Mouse (Mus musculus) CH12.LX (cell line): Measurements from ENCODE around the gene Tm4sf19. TPM values are rescaled to one million over a fixed set of nuclear protein-coding genes. Genes with fewer than 3 reads are reported as not detected.

Experiments used
- DNase-seq: peaks from one replicate; pipeline ENCODE4 v3.0.0-alpha.2; 2013; ENCODE audit errors: extremely low read depth
- H3K27ac ChIP-seq: 2 replicates; pipeline ENCODE4 v1.5.1; 2012; ENCODE audit warnings: low read depth, mild to moderate bottlenecking, control low read depth, moderate library complexity; ENCODE audit not compliant: insufficient read depth
- H3K27me3 ChIP-seq: replicated peaks from 2 replicates; pipeline ENCODE3; 2012; ENCODE audit warnings: inconsistent platforms
- H3K36me3 ChIP-seq, 2 experiments: replicated peaks in 1 of 2; 2 replicates each; pipeline versions ENCODE3 to v1.6.1; 2012; ENCODE audit warnings: inconsistent platforms in 1 of 2, low read length in 1 of 2, mild to moderate bottlenecking in 1 of 2, mixed read lengths in 1 of 2, moderate library complexity in 1 of 2; ENCODE audit not compliant: control insufficient read depth in 1 of 2, insufficient read depth in 1 of 2
- H3K4me1 ChIP-seq, 2 experiments: 2 replicates each; pipeline ENCODE4 v1.6.1; 2012; ENCODE audit warnings: inconsistent platforms in 1 of 2, moderate library complexity in 1 of 2; ENCODE audit not compliant: insufficient read depth in 2 of 2, control insufficient read depth in 1 of 2
- H3K4me2 ChIP-seq: 2 replicates; pipeline ENCODE4 v1.6.1; 2012; ENCODE audit warnings: low read depth, mild to moderate bottlenecking, control low read depth; ENCODE audit not compliant: poor library complexity, insufficient read depth, severe bottlenecking
- H3K4me3 ChIP-seq, 3 experiments: fragments of 150-350 bp in 1 of 3; sonication (generic) in 1 of 3; replicated peaks in 1 of 3; 2 replicates each; pipeline versions ENCODE3 to v1.5.1; 2011 to 2012; ENCODE audit warnings: low read depth in 2 of 3, low read length in 2 of 3, mild to moderate bottlenecking in 2 of 3, moderate library complexity in 2 of 3, control low read depth in 1 of 3, improper control_type of control experiment in 1 of 3, inconsistent platforms in 1 of 3, mixed read lengths in 1 of 3; ENCODE audit not compliant: poor library complexity in 1 of 3
- H3K79me2 ChIP-seq: replicated peaks from 2 replicates; pipeline ENCODE4 v1.6.1; 2012; ENCODE audit warnings: mild to moderate bottlenecking, moderate library complexity; ENCODE audit not compliant: control insufficient read depth, poor library complexity, insufficient read depth, severe bottlenecking; ENCODE audit errors: extremely low read depth
- H3K9ac ChIP-seq: 2 replicates; pipeline ENCODE4 v1.6.1; 2012; ENCODE audit warnings: low read depth, mild to moderate bottlenecking, control low read depth, moderate library complexity; ENCODE audit not compliant: insufficient read depth
- H3K9me3 ChIP-seq: replicated peaks from 2 replicates; pipeline ENCODE3; 2012; ENCODE audit warnings: low read length, inconsistent platforms, mixed read lengths
- BHLHE40 ChIP-seq: IDR thresholded peaks from 2 replicates; pipeline ENCODE4 v1.6.1; 2011; ENCODE audit warnings: mild to moderate bottlenecking, low read depth, low read length, improper control_type of control experiment
- CHD1 ChIP-seq: IDR thresholded peaks from 2 replicates; pipeline ENCODE4 v1.6.1; 2012; ENCODE audit warnings: low read depth, low read length, improper control_type of control experiment, inconsistent platforms
- ELF1 ChIP-seq: IDR thresholded peaks from 2 replicates; pipeline ENCODE4 v1.6.1; 2014; ENCODE audit warnings: low read depth, mild to moderate bottlenecking, inconsistent platforms, low read length, improper control_type of control experiment
- GABPA ChIP-seq: IDR thresholded peaks from 2 replicates; pipeline ENCODE4 v1.6.1; 2012; ENCODE audit warnings: low read depth, low read length, improper control_type of control experiment, inconsistent platforms; ENCODE audit not compliant: insufficient replicate concordance
- IRF4 ChIP-seq: IDR thresholded peaks from 2 replicates; pipeline ENCODE4 v1.6.1; 2014; ENCODE audit warnings: low read depth, mild to moderate bottlenecking, inconsistent platforms, low read length, improper control_type of control experiment
- JUND ChIP-seq: conservative IDR thresholded peaks from 2 replicates; pipeline ENCODE4 v1.6.1; 2011; ENCODE audit warnings: low read depth, low read length, improper control_type of control experiment
- KAT2A ChIP-seq: IDR thresholded peaks from 2 replicates; pipeline ENCODE4 v1.6.1; 2012; ENCODE audit warnings: low read length, improper control_type of control experiment, inconsistent platforms; ENCODE audit not compliant: insufficient replicate concordance
- MAFK ChIP-seq: IDR thresholded peaks from 2 replicates; pipeline ENCODE4 v1.6.1; 2011; ENCODE audit warnings: low read length, improper control_type of control experiment; ENCODE audit not compliant: insufficient replicate concordance
- MXI1 ChIP-seq: IDR thresholded peaks from 2 replicates; pipeline ENCODE4 v1.6.1; 2011; ENCODE audit warnings: mild to moderate bottlenecking, low read depth, low read length, improper control_type of control experiment
- NRF1 ChIP-seq: IDR thresholded peaks from 2 replicates; pipeline ENCODE4 v1.6.1; 2014; ENCODE audit warnings: low read depth, mild to moderate bottlenecking, inconsistent platforms, low read length, improper control_type of control experiment, moderate library complexity
- PAX5 ChIP-seq: IDR thresholded peaks from 2 replicates; pipeline ENCODE4 v1.6.1; 2012; ENCODE audit warnings: low read length, inconsistent platforms, mixed read lengths
- POLR2A ChIP-seq: IDR thresholded peaks from 2 replicates; pipeline ENCODE4 v1.6.1; 2011; ENCODE audit warnings: low read depth, mild to moderate bottlenecking, improper control_type of control experiment, low read length
- POLR2AphosphoS2 ChIP-seq: IDR thresholded peaks from 2 replicates; pipeline ENCODE4 v1.6.1; 2011; ENCODE audit warnings: low read depth, low read length, improper control_type of control experiment
- RAD21 ChIP-seq: IDR thresholded peaks from 2 replicates; pipeline ENCODE4 v1.6.1; 2011; ENCODE audit warnings: low read depth, mild to moderate bottlenecking, low read length, improper control_type of control experiment, moderate library complexity
- SMC3 ChIP-seq: IDR thresholded peaks from 2 replicates; pipeline ENCODE4 v1.6.1; 2011; ENCODE audit warnings: low read depth, low read length, improper control_type of control experiment
- TBP ChIP-seq: conservative IDR thresholded peaks from 2 replicates; pipeline ENCODE4 v1.6.1; 2011; ENCODE audit warnings: low read depth, low read length, improper control_type of control experiment
- UBTF ChIP-seq: IDR thresholded peaks from 2 replicates; pipeline ENCODE4 v1.6.1; 2012; ENCODE audit warnings: low read depth, mild to moderate bottlenecking, inconsistent platforms, low read length, improper control_type of control experiment, moderate library complexity
- USF1 ChIP-seq: IDR thresholded peaks from 2 replicates; pipeline ENCODE4 v1.6.1; 2014; ENCODE audit warnings: low read depth, mild to moderate bottlenecking, inconsistent platforms, low read length, improper control_type of control experiment
- USF2 ChIP-seq: conservative IDR thresholded peaks from 2 replicates; pipeline ENCODE4 v1.6.1; 2011; ENCODE audit warnings: low read depth, low read length, improper control_type of control experiment
- ZC3H11A ChIP-seq: IDR thresholded peaks from 2 replicates; pipeline ENCODE4 v1.6.1; 2012; ENCODE audit warnings: low read depth, mild to moderate bottlenecking, inconsistent platforms, low read length, improper control_type of control experiment
- ZKSCAN1 ChIP-seq: IDR thresholded peaks from 2 replicates; pipeline ENCODE4 v1.6.1; 2012; ENCODE audit warnings: low read depth, inconsistent platforms, low read length, improper control_type of control experiment, borderline replicate concordance
- ZNF384 ChIP-seq: IDR thresholded peaks from 2 replicates; pipeline ENCODE4 v1.6.1; 2012; ENCODE audit warnings: low read depth, low read length, improper control_type of control experiment, inconsistent platforms
- dilution Hi-C: fragments of 300-500 bp; cut with MboI; formaldehyde crosslinking; loops from 2 replicates; pipeline ENCODE4 v1.14.3; 2020; ENCODE audit warnings: low sequenced_read_pairs; ENCODE audit not compliant: extremely low pct_unique_long_range_greater_than_20kb, extremely low pct_ligation_motif_present
- in situ Hi-C: fragments of 300-500 bp; cut with MboI; formaldehyde crosslinking; loops from 3 replicates; pipeline ENCODE4 v1.14.3; 2019; ENCODE audit warnings: low sequenced_read_pairs, low pct_ligation_motif_present, low pct_unique_long_range_greater_than_20kb, mixed read lengths
- polyA plus RNA-seq: library from polyadenylated mRNA; unstranded; fragments of >175 nt; gene quantifications from 2 replicates; pipeline ENCODE4 v1.2.1, GENCODE M21; 2012; ENCODE audit warnings: low read depth; ENCODE audit not compliant: insufficient read length
- total RNA-seq, 2 experiments: library from RNA; depleted of rRNA; stranded (reverse); fragments of 300-350 nt in 1 of 2; fragments of >200 nt in 1 of 2; gene quantifications; 2 replicates each; pipeline ENCODE4 v1.2.3; 2012 to 2014

The Tm4sf19 gene
- total and polyA plus RNA-seq, 3 experiments = 0.25 to 1.3 (median 0.78) TPM

GRCm38 (mm10) chr16:32436657-32437056, 36.4 kb downstream of the Tm4sf19 start:
- Histone ChIP-seq H3K4me1 (peaks cover 9 to 27% of the 10 kb centered on the region in 2 experiments), H3K27ac (no peak overlapping the region), H3K27me3 (no peaks in the 10 kb centered on the region), H3K36me3 (peaks cover 0 to 18% of the 10 kb centered on the region in 2 experiments), H3K9ac (no peak overlapping the region), H3K4me2 (no peak overlapping the region), H3K79me2 (peaks cover 2% of the 10 kb centered on the region; the same call in 1 of the 2 replicates), H3K4me3 (no peak overlapping the region), H3K9me3 (no peaks in the 10 kb centered on the region)
- TF ChIP-seq ZC3H11A (no peak), TBP (no peak), SMC3 (no peak), BHLHE40 (no peak), RAD21 (no peak), POLR2A (no peak), ELF1 (no peak), USF2 (no peak), PAX5 (no peak), ZKSCAN1 (no peak), ZNF384 (no peak), KAT2A (no peak)
- no peak for DNase-seq
- in situ Hi-C loops (loop anchor here (5.0 kb wide), 1 partner anchor 34 kb away; the partner anchor contains the start of gene Tm4sf19), dilution Hi-C loops (no loop called here)

- H3K4me3 ChIP-seq = no peak overlapping the region
- no peaks in the 10 kb centered on the region for H3K27me3 ChIP-seq
- TF ChIP-seq PAX5 (no peak), RAD21 (no peak), ELF1 (no peak), POLR2A (no peak), JUND (no peak), GABPA (no peak), POLR2AphosphoS2 (no peak), SMC3 (no peak), UBTF (no peak), MXI1 (no peak), IRF4 (no peak), TBP (no peak), NRF1 (no peak), USF1 (no peak), CHD1 (no peak), MAFK (no peak)
- no peak overlapping the region for H3K27ac ChIP-seq
- in situ Hi-C loops = loop anchor here (5.0 kb wide), 1 partner anchor 35 kb away; the partner anchor contains the start of gene Tm4sf19
- H3K9ac ChIP-seq = no peak overlapping the region
- no peaks in the 10 kb centered on the region for H3K9me3 ChIP-seq
- dilution Hi-C loops = no loop called here
- H3K79me2 ChIP-seq = peaks cover 2% of the 10 kb centered on the region; the same call in 1 of the 2 replicates
- peaks cover 9 to 23% of the 10 kb centered on the region in 2 experiments for H3K4me1 ChIP-seq
- H3K36me3 ChIP-seq = peaks cover 0 to 18% of the 10 kb centered on the region in 2 experiments
- no peak overlapping the region for H3K4me2 ChIP-seq
- DNase-seq = no peak
Observed at GRCm38 (mm10) chr16:32437266-32437665, 37.0 kb downstream of the Tm4sf19 start.
